Mouse (Mus musculus) megakaryocyte progenitor cell, adult 5-6 weeks (primary cell): ENCODE measurements around the gene Igf1r. TPM values are rescaled to one million over a fixed set of nuclear protein-coding genes. Genes with fewer than 3 reads are reported as not detected.
"Not testable (repeated sequence)": the region's sequence is repeated elsewhere in the genome, so short reads cannot be mapped to it uniquely, and the experiment has no call there.

Experiments used
- ATAC-seq: replicated peaks from 2 replicates; pipeline ENCODE4 v1.8.0; 2016; ENCODE audit warnings: mild to moderate bottlenecking, moderate TSS enrichment, inconsistent platforms; ENCODE audit not compliant: poor library complexity
- total RNA-seq, 2 experiments: library from RNA; stranded (forward) in 1 of 2; stranded (reverse) in 1 of 2; fragments of 157-497, 149-512 nt in 1 of 2; fragments of 200-1000 nt in 1 of 2; gene quantifications; 2 replicates each; pipeline versions ENCODE4 v1.2.3 to v1.2.4; 2015 to 2017

Igf1r gene
- total RNA-seq, 2 experiments from 2014 or later: 25.0 to 50.3 TPM

GRCm38 (mm10) chr7:68278908-68279307 is 326.3 kb downstream of the Igf1r start:
- ATAC-seq: no peak

DNA sequence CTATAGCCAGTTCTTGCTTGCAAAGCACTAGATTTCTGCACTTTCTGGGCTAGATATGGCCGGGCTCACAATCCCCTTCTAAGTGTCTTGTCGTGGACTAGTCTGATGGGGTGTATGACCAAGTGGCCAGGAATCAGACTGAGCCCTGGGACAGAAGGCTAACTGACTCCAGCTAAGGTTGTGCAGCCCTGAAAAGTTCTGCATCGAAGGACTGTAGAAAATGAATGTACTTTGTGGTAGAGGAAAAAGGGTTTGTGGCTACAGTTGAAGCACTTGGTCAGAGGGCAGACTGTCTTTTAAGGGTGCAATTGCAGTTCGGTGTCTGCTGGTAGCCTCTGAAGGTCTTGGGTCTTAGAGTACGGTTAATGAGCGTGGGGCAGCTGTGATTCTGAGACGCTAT is 326.9 kb downstream of the Igf1r start:
- no peak for ATAC-seq

- no peak for ATAC-seq
Observed at GRCm38 (mm10) chr7:68280352-68280869, 327.8 kb downstream of the Igf1r start.

GRCm38 (mm10) chr7:68281341-68281740 is 328.7 kb downstream of the Igf1r start:
- no peak for ATAC-seq

DNA sequence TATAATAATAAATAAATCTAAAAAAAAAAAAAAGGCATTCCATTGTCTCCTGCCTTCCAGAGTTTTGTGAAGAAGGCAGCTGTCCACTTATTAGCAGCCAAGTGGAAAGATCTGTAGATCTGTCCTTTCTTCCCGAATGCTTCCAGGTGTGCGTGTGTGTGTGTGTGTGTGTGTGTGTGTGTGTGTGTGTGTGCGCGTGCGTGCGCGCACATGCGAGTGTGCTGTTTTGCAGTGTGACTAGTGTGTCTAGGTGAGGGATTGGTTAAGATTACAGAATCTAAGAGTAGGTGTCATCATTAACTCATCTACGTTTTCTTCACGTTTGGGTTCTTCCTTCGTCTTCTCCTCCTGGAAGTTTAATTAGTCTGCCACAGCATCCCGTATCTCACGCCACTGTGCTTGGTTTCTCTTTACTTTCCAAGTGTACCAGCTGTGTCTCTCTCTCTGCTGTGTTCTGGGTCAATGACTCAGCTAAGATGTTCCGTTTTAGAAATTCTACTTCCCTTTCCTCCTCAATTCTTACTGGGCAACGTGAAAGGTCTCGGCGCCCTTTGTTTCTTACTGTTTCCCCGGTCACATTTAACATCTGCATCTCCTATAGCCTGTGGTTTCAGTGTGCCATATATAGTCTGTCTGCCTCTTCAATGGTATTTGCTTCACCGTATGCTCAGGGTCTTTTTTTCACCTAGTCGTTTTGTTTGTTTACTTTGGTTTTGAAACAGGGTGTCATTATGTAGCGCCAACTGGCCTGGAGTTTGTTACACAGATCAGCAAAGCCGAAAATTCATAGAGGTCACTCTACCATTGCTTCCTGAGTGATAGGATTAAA is 329.9 kb downstream of the Igf1r start:
- peak; percentile 74 for ATAC-seq

DNA sequence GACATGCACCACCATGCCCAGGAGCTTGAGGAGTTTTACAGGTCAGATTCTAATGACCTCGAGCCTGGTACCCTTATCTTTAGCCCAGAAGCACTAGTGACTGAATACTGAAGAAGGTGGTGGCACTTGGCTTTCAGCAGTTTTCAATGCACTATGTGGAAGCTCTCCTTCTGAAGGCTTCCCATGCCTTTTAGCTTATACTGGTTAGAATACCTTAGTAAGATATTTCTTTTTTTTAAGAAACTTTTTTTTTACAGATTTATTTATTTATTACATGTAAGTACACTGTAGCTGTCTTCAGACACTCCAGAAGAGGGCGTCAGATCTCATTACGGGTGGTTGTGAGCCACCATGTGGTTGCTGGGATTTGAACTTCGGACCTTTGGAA is 330.5 kb downstream of the Igf1r start:
- ATAC-seq: not testable (repeated sequence)

Other genes starting within 250 kb of the Igf1r start
- gene Synm, start 193.1 kb upstream of the Igf1r start, total RNA-seq (2015): not detected in 2 replicates
- not detected in 2 replicates for gene Synm, start 193.1 kb upstream of the Igf1r start, total RNA-seq (2017)